Mouse (Mus musculus) embryonic fibroblast, embryonic 13.5 days (primary cell): ENCODE measurements around the gene Med8. TPM values are rescaled to one million over a fixed set of nuclear protein-coding genes. Genes with fewer than 3 reads are reported as not detected.

Experiments
- H3K27ac ChIP-seq: 2 replicates; pipeline ENCODE4 v1.5.1; 2012; ENCODE audit warnings: low read length, control low read depth, inconsistent platforms; ENCODE audit not compliant: insufficient read depth
- H3K4me1 ChIP-seq: 2 replicates; pipeline ENCODE4 v1.6.1; 2011; ENCODE audit warnings: low read length; ENCODE audit not compliant: control insufficient read depth, insufficient read depth
- H3K4me3 ChIP-seq: 2 replicates; pipeline ENCODE4 v1.5.1; 2011; ENCODE audit warnings: mild to moderate bottlenecking, control low read depth, low read length; ENCODE audit not compliant: insufficient read depth
- CTCF ChIP-seq: IDR thresholded peaks from 2 replicates; pipeline ENCODE4 v1.5.1; 2011; ENCODE audit warnings: mild to moderate bottlenecking, control low read depth, low read length, moderate library complexity, borderline replicate concordance; ENCODE audit not compliant: insufficient read depth
- POLR2A ChIP-seq: IDR thresholded peaks from 2 replicates; pipeline ENCODE4 v1.6.1; 2011; ENCODE audit warnings: low read depth, mild to moderate bottlenecking, control low read depth, low read length, moderate library complexity
- polyA plus RNA-seq: library from polyadenylated mRNA; stranded (reverse); fragments of >200 nt; gene quantifications from 2 replicates; pipeline ENCODE4 v1.2.4, GENCODE M21; 2011; ENCODE audit warnings: low read depth; ENCODE audit not compliant: missing spikeins, insufficient read length

The Med8 gene
- polyA plus RNA-seq, 1 experiment = 99.8 TPM

GRCm38 (mm10) chr4:118410871-118411270, 1.7 kb downstream of the Med8 start:
- Histone ChIP-seq H3K4me3 (no peak overlapping the region), H3K27ac (no peak overlapping the region), H3K4me1 (peaks cover 7% of the 10 kb centered on the region)
- TF ChIP-seq POLR2A (no peak), CTCF (no peak)

DNA sequence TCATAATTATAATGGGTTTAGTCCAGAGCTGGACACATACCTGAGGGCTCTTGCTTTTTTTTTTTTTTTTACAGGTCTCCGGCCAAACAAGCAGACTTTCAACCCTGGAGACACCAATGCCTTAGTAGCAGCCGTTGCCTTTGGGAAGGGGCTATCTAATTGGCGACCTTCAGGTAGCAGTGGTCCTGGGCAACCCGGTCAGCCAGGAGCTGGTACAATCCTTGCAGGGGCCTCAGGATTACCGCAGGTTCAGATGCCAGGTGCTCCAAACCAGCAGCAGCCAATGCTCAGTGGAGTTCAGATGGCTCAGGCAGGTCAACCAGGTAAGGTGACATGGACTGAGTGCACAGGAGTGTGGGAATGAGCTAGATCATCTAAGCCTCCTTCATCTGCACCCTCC, 4.4 kb downstream of the Med8 start:
- no peak for TF ChIP-seq POLR2A
- TF ChIP-seq CTCF = no peak
- Histone ChIP-seq H3K4me1 (peaks cover 7% of the 10 kb centered on the region), H3K4me3 (no peak overlapping the region), H3K27ac (no peak overlapping the region)

GRCm38 (mm10) chr4:118415779-118416178, 6.6 kb downstream of the Med8 start:
- Histone ChIP-seq H3K27ac (no peak overlapping the region), H3K4me3 (no peak overlapping the region), H3K4me1 (no peaks in the 10 kb centered on the region)
- TF ChIP-seq CTCF (no peak), POLR2A (no peak)

DNA sequence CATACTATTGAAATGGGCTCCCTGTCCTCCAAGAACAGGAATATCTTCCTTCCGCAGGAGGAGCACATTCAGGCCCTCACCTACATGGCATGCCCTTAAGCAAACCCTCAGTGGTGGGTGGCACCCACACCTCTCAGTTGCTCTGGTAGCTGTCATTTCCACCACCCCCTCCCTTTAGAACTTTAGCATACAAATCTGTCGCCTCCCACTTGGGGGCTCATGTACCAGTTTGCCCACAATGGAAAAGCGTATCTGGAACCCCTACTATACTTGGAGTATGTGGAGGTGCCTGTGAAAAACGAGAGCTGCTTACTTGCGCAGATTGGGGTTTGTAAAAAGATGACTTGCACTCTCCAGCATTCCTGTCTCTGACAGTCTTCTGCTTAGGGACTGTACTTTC, 7.2 kb downstream of the Med8 start:
- TF ChIP-seq CTCF (no peak), POLR2A (no peak)
- Histone ChIP-seq H3K27ac (no peak overlapping the region), H3K4me1 (no peaks in the 10 kb centered on the region), H3K4me3 (no peak overlapping the region)

- TF ChIP-seq CTCF (no peak), POLR2A (no peak)
- H3K4me3 ChIP-seq = no peak overlapping the region
- H3K4me1 ChIP-seq = no peaks in the 10 kb centered on the region
- H3K27ac ChIP-seq = no peak overlapping the region
Measured at GRCm38 (mm10) chr4:118417112-118417797, 8.1 kb downstream of the Med8 start.

DNA sequence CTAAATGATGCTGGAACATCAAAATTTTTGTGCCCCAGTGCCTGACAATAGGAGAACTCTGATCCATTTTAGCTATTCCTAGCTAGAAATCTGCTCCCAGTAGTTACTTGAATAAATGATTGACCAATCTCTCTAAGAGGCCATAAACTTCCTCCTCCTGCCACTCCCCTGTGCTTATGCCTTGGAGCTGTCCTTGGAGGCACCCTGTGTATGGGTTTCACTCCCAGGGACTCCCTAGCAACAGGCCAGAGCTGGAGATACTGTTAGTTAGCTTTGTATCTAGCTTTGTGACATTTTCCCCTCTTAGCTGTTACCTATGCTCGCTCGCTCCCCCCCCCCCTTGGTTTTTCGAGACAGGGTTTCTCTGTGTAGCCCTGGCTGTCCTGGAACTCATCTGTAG, 12.2 kb downstream of the Med8 start:
- no peak overlapping the region for H3K27ac ChIP-seq
- H3K4me3 ChIP-seq = no peak overlapping the region
- TF ChIP-seq CTCF = no peak
- TF ChIP-seq POLR2A = no peak
- no peaks in the 10 kb centered on the region for H3K4me1 ChIP-seq

DNA sequence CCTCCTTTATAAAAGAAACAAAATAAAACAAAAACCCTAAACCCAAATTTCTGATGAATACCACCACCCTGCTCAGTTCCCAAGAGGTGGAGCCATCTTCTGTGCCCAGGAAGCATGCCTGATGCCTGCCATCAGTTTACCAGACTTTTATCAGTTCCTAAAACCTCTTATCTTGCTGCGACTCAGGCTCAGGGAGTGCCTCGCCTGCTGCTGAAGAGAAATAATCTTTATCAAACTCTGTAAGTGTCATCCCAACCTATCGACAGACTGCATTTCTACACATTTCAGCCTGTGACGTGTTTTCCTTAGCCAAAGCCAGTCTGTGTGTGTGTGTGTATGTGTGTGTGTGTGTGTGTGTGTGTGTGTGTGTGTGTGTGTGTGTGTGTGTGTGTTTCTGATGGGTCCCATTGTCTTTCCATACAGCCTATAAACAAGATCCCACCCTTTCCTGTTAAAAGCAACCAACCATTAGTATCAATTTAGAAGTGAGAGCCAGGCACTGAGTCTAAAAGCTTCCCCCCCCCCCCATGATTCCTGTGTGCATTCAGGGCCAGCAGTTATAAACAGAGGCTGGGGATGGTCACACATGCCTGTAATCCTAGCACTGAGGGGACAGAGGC, 15.5 kb downstream of the Med8 start:
- Histone ChIP-seq H3K4me1 (no peaks in the 10 kb centered on the region; the same call in 1 of the 2 replicates), H3K4me3 (no peak overlapping the region), H3K27ac (no peak overlapping the region)
- no peak for TF ChIP-seq CTCF
- TF ChIP-seq POLR2A = no peak

DNA sequence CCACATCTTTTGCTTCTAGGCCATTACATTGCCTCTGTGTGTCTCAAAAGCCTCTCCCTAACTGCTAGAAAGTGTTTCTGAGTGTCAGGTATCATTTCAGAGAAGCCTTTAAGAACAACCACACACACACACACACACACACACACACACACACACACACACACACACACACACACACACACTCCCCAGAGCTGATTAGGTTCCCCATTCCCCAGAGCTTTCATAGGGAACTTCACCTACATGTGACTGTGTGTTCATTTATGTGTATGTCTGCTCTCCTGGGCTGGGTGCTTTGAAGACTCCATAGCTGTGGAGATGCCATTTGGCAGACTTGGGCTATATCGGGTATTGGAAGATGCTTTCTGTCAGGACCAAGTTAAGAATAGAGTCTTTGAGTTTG, 16.2 kb downstream of the Med8 start:
- no peak overlapping the region for H3K27ac ChIP-seq
- H3K4me3 ChIP-seq = no peak overlapping the region
- no peak for TF ChIP-seq POLR2A
- TF ChIP-seq CTCF = no peak
- no peaks in the 10 kb centered on the region; the same call in 1 of the 2 replicates for H3K4me1 ChIP-seq

GRCm38 (mm10) chr4:118427415-118427767, 18.3 kb downstream of the Med8 start:
- H3K4me3 ChIP-seq = peak overlapping the region; percentile 35
- TF ChIP-seq CTCF (no peak), POLR2A (no peak)
- H3K4me1 ChIP-seq = no peaks in the 10 kb centered on the region; the same call in 1 of the 2 replicates
- peak overlapping the region; percentile 94 for H3K27ac ChIP-seq

DNA sequence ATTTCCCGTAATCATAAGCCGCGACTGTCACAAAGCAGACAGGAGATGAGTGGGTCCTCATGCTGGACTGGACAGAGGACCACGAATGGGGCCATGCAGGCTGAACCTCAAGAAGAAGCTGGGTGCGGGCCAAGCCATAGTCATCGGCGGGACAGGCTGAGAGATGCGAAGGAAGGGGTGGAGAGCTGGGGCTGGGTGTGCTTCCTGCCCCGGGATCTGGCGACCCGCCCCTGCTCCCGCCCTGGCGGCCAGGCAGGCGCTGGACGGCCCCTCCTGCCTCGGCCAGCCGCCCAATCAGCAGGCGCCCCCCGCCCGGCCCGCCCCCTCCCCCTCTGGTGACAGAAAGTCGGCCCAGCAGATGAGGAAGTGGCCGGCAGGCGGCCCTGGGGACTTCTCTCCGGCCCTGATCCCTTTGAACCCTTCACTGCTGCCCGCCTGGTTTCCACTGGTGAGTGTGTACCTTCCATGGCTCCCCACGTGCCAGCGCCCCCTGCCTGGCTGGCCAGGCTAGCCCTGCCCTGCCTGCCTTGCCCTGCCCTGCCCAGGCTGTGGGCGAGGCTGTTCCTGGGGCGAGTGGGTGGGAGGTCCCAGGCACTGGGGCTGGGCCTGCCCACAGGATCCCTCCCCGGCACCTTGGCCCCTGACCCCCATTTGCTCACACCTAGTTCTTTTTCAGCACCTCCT, 18.8 kb downstream of the Med8 start, which contains the start of gene Elovl1:
Gene Elovl1 (plus strand): TSS at position 326 of the 684 bp plus-strand sequence.
- Histone ChIP-seq H3K4me3 (peak within 1 kb of the TSS; percentile 81), H3K27ac (peak within 1 kb of the TSS; percentile 94), H3K4me1 (no peaks in the 10 kb centered on the region; the same call in 1 of the 2 replicates)
- TF ChIP-seq POLR2A (peak; percentile 84), CTCF (0 out of 2 replicates have a peak, but pooled peaks have one; percentile 2)
